Mouse (Mus musculus): Measurements from ENCODE around the gene Batf. TPM values are rescaled to one million over a fixed set of nuclear protein-coding genes. Genes with fewer than 3 reads are reported as not detected.
"Not testable (repeated sequence)": the region's sequence is repeated elsewhere in the genome, so short reads cannot be mapped to it uniquely, and the experiment has no call there.

Gene Batf
- total and polyA plus RNA-seq, 2 experiments from 2014 or later = 0.65 TPM; not detected in 1

DNA sequence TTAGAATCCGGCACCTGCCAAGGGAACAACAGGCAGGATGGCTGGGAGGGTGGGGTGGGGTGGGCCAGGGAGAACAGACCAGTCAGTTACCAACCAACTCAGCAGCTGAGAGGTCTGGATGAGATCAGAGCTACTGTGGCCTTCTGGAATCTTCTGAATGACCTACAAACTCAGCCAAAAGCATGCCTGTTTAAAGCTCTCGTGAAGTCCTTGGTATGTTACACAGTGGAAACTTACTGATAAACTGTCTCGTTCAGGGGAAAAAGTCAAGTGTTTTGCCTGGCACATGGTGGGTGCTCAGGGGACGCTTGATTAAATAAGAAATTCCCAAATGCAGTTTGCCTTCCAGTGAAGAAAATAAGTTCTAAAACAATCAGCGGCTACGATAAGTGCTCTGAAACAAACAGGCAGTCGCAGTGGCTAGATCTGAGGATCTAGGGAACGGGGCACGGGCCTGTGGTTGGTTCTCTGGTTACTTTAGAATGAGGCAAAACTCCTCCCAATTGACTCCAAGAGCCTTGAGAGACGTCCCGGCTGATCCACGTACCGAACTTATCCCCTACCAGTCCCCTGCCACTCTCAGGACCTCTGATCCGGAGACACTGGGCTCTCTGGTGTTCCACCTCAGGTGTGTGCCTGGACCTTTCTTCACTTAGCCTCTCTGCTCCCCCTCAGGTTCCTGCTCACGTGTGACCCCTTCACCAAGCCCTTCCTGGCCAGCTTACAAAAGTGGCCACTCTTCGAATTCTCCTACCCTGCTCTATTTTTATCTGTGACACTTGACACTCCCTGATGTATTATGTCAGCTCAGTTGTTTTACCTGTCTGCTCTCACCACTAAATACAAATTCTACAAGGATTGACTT lies 1.8 kb upstream of the Batf start:
- Histone ChIP-seq H3K27me3 (ENCODE audit: insufficient read depth, low read length) (no peaks in the 10 kb centered on the region), H3K36me3 (ENCODE audit: insufficient read depth) (no peaks in the 10 kb centered on the region), H3K9me3 (ENCODE audit: low read length) (no peaks in the 10 kb centered on the region), H3K9ac (no peak overlapping the region), H3K4me2 (ENCODE audit: low read depth) (no peak overlapping the region), H3K4me1 (ENCODE audit: insufficient read depth) (no peaks in the 10 kb centered on the region), H3K27ac (ENCODE audit: low read depth, low read length) (no peak overlapping the region), H3K4me3 (ENCODE audit: low read depth, low read length) (no peak overlapping the region)
- no peak for TF ChIP-seq CTCF (IDR thresholded peaks at IDR 0.05; ENCODE audit: low read depth)
- ATAC-seq (no peak), DNase-seq (no peak)
- 84% methylated on average over 16 of the region's 16 CpGs for WGBS

GRCm38 (mm10) chr12:85687217-85687533 lies 706 bp downstream of the Batf start:
- no peak overlapping the region; the same call in 1 of the 2 replicates for H3K4me2 ChIP-seq (ENCODE audit: low read depth)
- TF ChIP-seq CTCF (IDR thresholded peaks at IDR 0.05; ENCODE audit: low read depth) = no peak
- 81% methylated on average over 7 of the region's 7 CpGs for WGBS

DNA sequence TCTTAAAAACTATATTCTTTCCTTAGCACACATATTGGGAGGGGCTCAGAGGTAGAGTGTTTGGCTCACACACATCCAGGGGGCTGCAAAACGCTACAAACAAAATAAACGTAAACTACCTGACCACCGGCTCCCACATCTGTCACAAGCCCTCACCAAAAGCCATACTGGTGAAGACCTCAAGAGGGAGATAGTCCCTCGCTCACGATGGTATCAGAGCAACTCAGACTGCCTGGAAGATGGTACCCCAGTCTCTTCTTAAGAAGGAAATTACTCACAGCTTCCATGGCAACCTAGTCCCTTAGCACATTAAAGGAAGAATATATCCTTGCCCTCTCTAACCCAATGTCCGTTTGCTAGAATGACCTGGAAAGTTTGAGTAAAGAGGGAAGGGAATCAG lies 1.4 kb downstream of the Batf start:
- Histone ChIP-seq H3K4me3 (ENCODE audit: low read depth, low read length) (no peak overlapping the region), H3K9me3 (ENCODE audit: low read length) (no peaks in the 10 kb centered on the region), H3K4me2 (ENCODE audit: low read depth) (no peak overlapping the region), H3K27me3 (ENCODE audit: insufficient read depth, low read length) (no peaks in the 10 kb centered on the region), H3K36me3 (ENCODE audit: insufficient read depth) (no peaks in the 10 kb centered on the region), H3K4me1 (ENCODE audit: insufficient read depth) (no peaks in the 10 kb centered on the region), H3K27ac (ENCODE audit: low read depth, low read length) (no peak overlapping the region), H3K9ac (no peak overlapping the region)
- TF ChIP-seq CTCF (IDR thresholded peaks at IDR 0.05; ENCODE audit: low read depth) = peak; percentile 19; the same call in 1 of the 2 replicates
- DNase-seq = no peak
- ATAC-seq = no peak
- 78% methylated on average over 6 of the region's 6 CpGs for WGBS

More at GRCm38 (mm10) chr12:85687217-85687533, 706 bp downstream of the Batf start:
- Histone ChIP-seq H3K4me3 (ENCODE audit: low read depth, low read length) (no peak overlapping the region), H3K27ac (ENCODE audit: low read depth, low read length) (no peak overlapping the region), H3K4me1 (ENCODE audit: insufficient read depth) (no peaks in the 10 kb centered on the region), H3K36me3 (ENCODE audit: insufficient read depth) (no peaks in the 10 kb centered on the region), H3K27me3 (ENCODE audit: insufficient read depth, low read length) (no peaks in the 10 kb centered on the region), H3K9ac (no peak overlapping the region), H3K9me3 (ENCODE audit: low read length) (no peaks in the 10 kb centered on the region)
- DNase-seq = no peak
- no peak for ATAC-seq

DNA sequence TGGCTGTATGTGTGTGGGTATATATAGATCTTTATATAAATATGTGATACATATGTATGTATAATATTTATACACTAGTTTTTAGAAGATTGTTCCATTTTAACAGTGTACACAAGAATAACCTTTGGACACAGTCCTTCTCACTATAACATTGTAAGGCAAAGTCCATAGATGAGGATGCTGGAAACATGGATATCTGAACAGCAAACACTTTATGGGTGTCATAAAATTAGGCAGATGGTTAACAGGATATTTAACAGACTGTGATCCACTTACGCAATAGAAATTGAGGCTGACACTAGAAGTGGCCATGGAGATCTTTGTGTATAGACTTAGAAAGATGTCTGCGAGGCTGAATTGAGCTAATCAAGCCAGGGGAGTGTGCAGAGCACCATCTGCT lies 9.3 kb downstream of the Batf start:
- H3K4me2 ChIP-seq (ENCODE audit: low read depth) = no peak overlapping the region
- no peak overlapping the region for H3K4me3 ChIP-seq (ENCODE audit: low read depth, low read length)
- no peak overlapping the region for H3K9ac ChIP-seq
- no peaks in the 10 kb centered on the region for H3K4me1 ChIP-seq (ENCODE audit: insufficient read depth)
- no peak for DNase-seq
- 83% methylated on average over 2 of the region's 2 CpGs for whole genome bisulfite sequencing
- no peaks in the 10 kb centered on the region for H3K36me3 ChIP-seq (ENCODE audit: insufficient read depth)
- H3K27ac ChIP-seq (ENCODE audit: low read depth, low read length) = no peak overlapping the region
- no peaks in the 10 kb centered on the region for H3K9me3 ChIP-seq (ENCODE audit: low read length)
- ATAC-seq = no peak
- H3K27me3 ChIP-seq (ENCODE audit: insufficient read depth, low read length) = no peaks in the 10 kb centered on the region
- TF ChIP-seq CTCF (IDR thresholded peaks at IDR 0.05; ENCODE audit: low read depth) = no peak

DNA sequence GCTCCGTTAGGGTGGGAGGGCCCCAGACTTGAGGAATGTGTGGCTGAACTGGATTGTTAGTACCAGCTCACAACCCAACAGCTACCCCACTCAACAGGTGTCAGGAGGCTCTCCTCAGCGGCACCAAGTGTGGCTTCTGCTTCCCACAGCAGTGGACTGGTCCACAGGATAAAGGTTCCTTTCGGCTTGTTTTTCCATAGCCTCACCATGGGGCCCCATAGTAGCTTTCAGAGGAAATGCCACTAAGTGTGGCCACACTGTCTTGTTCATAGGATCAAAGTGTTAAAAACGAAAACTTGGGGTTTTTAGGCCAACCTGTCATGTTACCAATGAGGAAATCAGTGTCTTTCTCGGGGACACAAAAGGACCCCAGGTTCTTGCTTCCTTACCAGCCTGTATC lies 10.0 kb downstream of the Batf start:
- 86% methylated on average over 5 of the region's 5 CpGs for WGBS
- DNase-seq (no peak), ATAC-seq (no peak)
- no peak overlapping the region for H3K4me2 ChIP-seq (ENCODE audit: low read depth)
- H3K4me1 ChIP-seq (ENCODE audit: insufficient read depth) = no peaks in the 10 kb centered on the region
- no peak overlapping the region for H3K9ac ChIP-seq
- no peaks in the 10 kb centered on the region for H3K36me3 ChIP-seq (ENCODE audit: insufficient read depth)
- no peak overlapping the region for H3K27ac ChIP-seq (ENCODE audit: low read depth, low read length)
- H3K9me3 ChIP-seq (ENCODE audit: low read length) = no peaks in the 10 kb centered on the region
- no peaks in the 10 kb centered on the region for H3K27me3 ChIP-seq (ENCODE audit: insufficient read depth, low read length)
- no peak for TF ChIP-seq CTCF (IDR thresholded peaks at IDR 0.05; ENCODE audit: low read depth)
- no peak overlapping the region for H3K4me3 ChIP-seq (ENCODE audit: low read depth, low read length)

DNA sequence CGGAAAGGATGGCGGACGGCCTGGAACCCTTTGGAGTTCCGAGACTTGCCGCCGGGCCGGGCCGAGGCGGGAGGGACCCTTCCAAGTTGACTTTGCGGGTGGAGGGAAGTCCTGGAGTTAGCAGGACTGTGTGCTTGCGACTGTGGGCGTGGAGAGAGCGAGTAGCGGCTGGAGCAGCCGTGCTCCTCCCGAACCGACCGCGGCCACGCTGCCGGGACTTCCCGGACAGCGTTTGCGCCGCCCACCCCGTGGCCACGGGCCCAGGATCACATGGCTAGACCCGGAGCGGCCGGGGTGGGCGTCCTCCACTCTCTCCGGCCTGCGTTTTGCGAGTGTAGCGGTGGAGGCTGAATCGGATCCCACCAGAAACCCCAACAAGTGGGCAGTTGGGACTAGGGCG lies 11.7 kb downstream of the Batf start:
- not testable (repeated sequence) for H3K27ac ChIP-seq (ENCODE audit: low read depth, low read length); H3K9ac ChIP-seq; H3K4me3 ChIP-seq (ENCODE audit: low read depth, low read length); DNase-seq; H3K4me1 ChIP-seq (ENCODE audit: insufficient read depth); H3K27me3 ChIP-seq (ENCODE audit: insufficient read depth, low read length); H3K9me3 ChIP-seq (ENCODE audit: low read length); H3K36me3 ChIP-seq (ENCODE audit: insufficient read depth)
- peak overlapping the region; percentile 23; the same call in 1 of the 2 replicates for H3K4me2 ChIP-seq (ENCODE audit: low read depth)
- WGBS = 38% methylated on average over 10 of the region's 37 CpGs
- ATAC-seq = peak; percentile 84

- no peak for TF ChIP-seq CTCF (IDR thresholded peaks at IDR 0.05; ENCODE audit: low read depth)
- peak; percentile 14; the same call in 1 of the 2 replicates for ATAC-seq
- peak; percentile 29 for DNase-seq
- Histone ChIP-seq H3K4me1 (ENCODE audit: insufficient read depth) (no peaks in the 10 kb centered on the region), H3K4me2 (ENCODE audit: low read depth) (no peak overlapping the region), H3K36me3 (ENCODE audit: insufficient read depth) (no peaks in the 10 kb centered on the region), H3K27ac (ENCODE audit: low read depth, low read length) (no peak overlapping the region), H3K9me3 (ENCODE audit: low read length) (no peaks in the 10 kb centered on the region), H3K27me3 (ENCODE audit: insufficient read depth, low read length) (0 out of 2 replicates have a peak, but pooled peaks cover 5% of the 10 kb centered on the region), H3K4me3 (ENCODE audit: low read depth, low read length) (no peak overlapping the region), H3K9ac (no peak overlapping the region)
- 49% methylated on average over 6 of the region's 6 CpGs for WGBS
These were observed 13.8 kb downstream of the Batf start for GRCm38 (mm10) chr12:85700191-85700841.
